Mouse (Mus musculus) liver, embryonic 14.5 days (tissue): Measurements from ENCODE around the gene Rpl18.

Source experiments
- CTCF ChIP-seq: IDR thresholded peaks from 2 replicates; pipeline ENCODE4 v1.5.1; 2016; ENCODE audit warnings: antibody characterized with exemption, low read depth, control low read depth
- EP300 ChIP-seq: IDR thresholded peaks from 2 replicates; pipeline ENCODE4 v1.6.1; 2016; ENCODE audit warnings: antibody characterized with exemption, low read depth

DNA sequence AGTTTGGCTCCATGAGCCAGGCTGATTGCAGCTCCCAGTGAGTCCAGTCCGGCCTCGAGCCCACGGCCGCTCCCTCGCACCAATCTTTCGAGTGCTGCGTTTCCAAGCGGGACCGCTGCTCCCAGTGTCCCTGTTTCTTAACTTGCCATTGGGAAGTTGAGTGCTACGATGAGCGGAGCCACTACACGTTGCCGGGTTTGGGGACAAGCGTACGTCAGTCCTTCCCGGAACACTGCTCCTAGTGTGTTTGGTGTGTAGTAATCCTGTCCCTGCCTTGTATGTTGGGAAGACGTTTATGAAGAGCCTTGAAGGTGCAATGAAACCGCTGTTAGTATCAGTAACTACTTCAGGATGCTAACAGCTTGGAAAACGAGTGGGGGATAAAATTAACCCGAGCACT, 3.1 kb downstream of the Rpl18 start:
- TF ChIP-seq CTCF (no peak), EP300 (no peak)
